Mouse (Mus musculus) limb, embryonic 15.5 days (tissue): ENCODE measurements around the gene Tbxas1. TPM values are rescaled to one million over a fixed set of nuclear protein-coding genes. Genes with fewer than 3 reads are reported as not detected.

Experiments used
- ATAC-seq: fragments of 200-750 bp; cut with Nextera tagmentation; 2 replicates; pipeline ENCODE4 v1.8.0; 2017; ENCODE audit warnings: low read depth, moderate TSS enrichment; ENCODE audit not compliant: insufficient number of reproducible peaks, low FRiP score, low TSS enrichment
- H3K27ac ChIP-seq: fragments of 300-500 bp; sonication (generic); 2 replicates; pipeline ENCODE4 v1.5.1; 2015; ENCODE audit warnings: moderate library complexity, mild to moderate bottlenecking, inconsistent platforms
- H3K27me3 ChIP-seq: fragments of 300-500 bp; sonication (generic); 2 replicates; pipeline ENCODE4 v1.6.1; 2015; ENCODE audit warnings: inconsistent platforms
- H3K36me3 ChIP-seq: fragments of 300-500 bp; sonication (generic); 2 replicates; pipeline ENCODE4 v1.6.1; 2015; ENCODE audit warnings: inconsistent platforms
- H3K4me1 ChIP-seq: fragments of 300-500 bp; sonication (generic); 2 replicates; pipeline ENCODE4 v1.6.1; 2015; ENCODE audit warnings: inconsistent platforms
- H3K4me2 ChIP-seq: fragments of 300-500 bp; sonication (generic); 2 replicates; pipeline ENCODE4 v1.6.1; 2015; ENCODE audit warnings: mild to moderate bottlenecking, inconsistent platforms
- H3K4me3 ChIP-seq: fragments of 300-500 bp; sonication (generic); 2 replicates; pipeline ENCODE4 v1.5.1; 2015; ENCODE audit warnings: mild to moderate bottlenecking, inconsistent platforms
- H3K9ac ChIP-seq: fragments of 300-500 bp; sonication (generic); 2 replicates; pipeline ENCODE4 v1.6.1; 2015; ENCODE audit warnings: inconsistent platforms
- H3K9me3 ChIP-seq: fragments of 300-500 bp; sonication (generic); 2 replicates; pipeline ENCODE4 v1.6.1; 2016; ENCODE audit warnings: inconsistent platforms
- WGBS: fragments of 180-500 bp; shearing (Covaris S2); methylation state at CpG from one replicate; pipeline ENCODE4 v1.1.7; 2015; 5-methylcytosine and 5-hydroxymethylcytosine counted together
- polyA plus RNA-seq: library from polyadenylated mRNA; unstranded; fragments of >200 nt; fragmentation: Nextera tagmentation; extraction: Ambion mirVana; gene quantifications from 2 replicates; pipeline ENCODE4 v1.2.1, GENCODE M21; 2015

The Tbxas1 gene
- polyA plus RNA-seq, 1 experiment from 2014 or later: 3.2 TPM

GRCm38 (mm10) chr6:39059547-39060497 is 184.6 kb downstream of the Tbxas1 start:
- Histone ChIP-seq H3K27ac (no peak overlapping the region), H3K36me3 (no peaks in the 10 kb centered on the region), H3K4me2 (no peak overlapping the region), H3K9me3 (no peaks in the 10 kb centered on the region), H3K4me1 (peaks cover 18% of the 10 kb centered on the region), H3K27me3 (no peaks in the 10 kb centered on the region; the same call in 1 of the 2 replicates), H3K4me3 (no peak overlapping the region), H3K9ac (no peak overlapping the region)
- 73% methylated on average over 12 of the region's 12 CpGs for WGBS
- ATAC-seq: no peak

- H3K9me3 ChIP-seq: no peaks in the 10 kb centered on the region
- WGBS: 48% methylated on average over 4 of the region's 4 CpGs
Observed at GRCm38 (mm10) chr6:39061180-39061579, 186.0 kb downstream of the Tbxas1 start.

GRCm38 (mm10) chr6:39063541-39063940 is 188.3 kb downstream of the Tbxas1 start:
- no peak overlapping the region for H3K4me2 ChIP-seq
- WGBS: 35% methylated on average over 2 of the region's 2 CpGs

More at GRCm38 (mm10) chr6:39061180-39061579, 186.0 kb downstream of the Tbxas1 start:
- H3K9ac ChIP-seq: no peak overlapping the region
- H3K4me3 ChIP-seq: no peak overlapping the region
- H3K4me1 ChIP-seq: peaks cover 4% of the 10 kb centered on the region; the same call in 1 of the 2 replicates
- ATAC-seq: no peak
- H3K4me2 ChIP-seq: no peak overlapping the region
- no peak overlapping the region for H3K27ac ChIP-seq
- H3K27me3 ChIP-seq: no peaks in the 10 kb centered on the region
- no peaks in the 10 kb centered on the region for H3K36me3 ChIP-seq

GRCm38 (mm10) chr6:39066935-39067578 is 191.9 kb downstream of the Tbxas1 start:
- WGBS: 46% methylated on average over 12 of the region's 12 CpGs
- H3K4me1 ChIP-seq: no peaks in the 10 kb centered on the region
- H3K9ac ChIP-seq: no peak overlapping the region
- peak; percentile 62; the same call in 1 of the 2 replicates for ATAC-seq
- H3K27ac ChIP-seq: no peak overlapping the region
- H3K27me3 ChIP-seq: no peaks in the 10 kb centered on the region
- no peak overlapping the region for H3K4me2 ChIP-seq
- no peaks in the 10 kb centered on the region for H3K36me3 ChIP-seq
- H3K9me3 ChIP-seq: no peaks in the 10 kb centered on the region
- H3K4me3 ChIP-seq: no peak overlapping the region

More at GRCm38 (mm10) chr6:39063541-39063940, 188.3 kb downstream of the Tbxas1 start:
- Histone ChIP-seq H3K4me3 (no peak overlapping the region), H3K9ac (no peak overlapping the region), H3K27ac (no peak overlapping the region), H3K4me1 (peaks cover 4% of the 10 kb centered on the region; the same call in 1 of the 2 replicates), H3K36me3 (no peaks in the 10 kb centered on the region), H3K27me3 (no peaks in the 10 kb centered on the region), H3K9me3 (no peaks in the 10 kb centered on the region)
- ATAC-seq: no peak

- no peak overlapping the region for H3K27ac ChIP-seq
- H3K9me3 ChIP-seq: no peaks in the 10 kb centered on the region
- no peaks in the 10 kb centered on the region for H3K4me1 ChIP-seq
- no peak for ATAC-seq
- no peak overlapping the region for H3K4me2 ChIP-seq
- H3K9ac ChIP-seq: no peak overlapping the region
- H3K36me3 ChIP-seq: no peaks in the 10 kb centered on the region
- no peak overlapping the region for H3K4me3 ChIP-seq
- H3K27me3 ChIP-seq: no peaks in the 10 kb centered on the region
- 40% methylated on average over 5 of the region's 5 CpGs for WGBS
Observed at GRCm38 (mm10) chr6:39072664-39073063, 197.5 kb downstream of the Tbxas1 start.

- H3K4me1 ChIP-seq: no peaks in the 10 kb centered on the region
- H3K9me3 ChIP-seq: no peaks in the 10 kb centered on the region
- H3K36me3 ChIP-seq: no peaks in the 10 kb centered on the region
- H3K4me3 ChIP-seq: no peak overlapping the region
- H3K27ac ChIP-seq: no peak overlapping the region
- no peaks in the 10 kb centered on the region for H3K27me3 ChIP-seq
- no peak overlapping the region for H3K4me2 ChIP-seq
- ATAC-seq: no peak
- H3K9ac ChIP-seq: no peak overlapping the region
Observed at GRCm38 (mm10) chr6:39074186-39074585, 199.0 kb downstream of the Tbxas1 start.

- no peak for ATAC-seq
- Histone ChIP-seq H3K4me3 (no peak overlapping the region), H3K27me3 (no peaks in the 10 kb centered on the region), H3K4me1 (no peaks in the 10 kb centered on the region), H3K9ac (no peak overlapping the region), H3K36me3 (no peaks in the 10 kb centered on the region), H3K4me2 (no peak overlapping the region), H3K27ac (no peak overlapping the region), H3K9me3 (no peaks in the 10 kb centered on the region)
Observed at GRCm38 (mm10) chr6:39076498-39076897, 201.3 kb downstream of the Tbxas1 start.

- Histone ChIP-seq H3K27ac (no peak overlapping the region), H3K36me3 (peaks cover 4% of the 10 kb centered on the region; the same call in 1 of the 2 replicates), H3K4me3 (no peak overlapping the region), H3K9ac (no peak overlapping the region), H3K4me1 (no peaks in the 10 kb centered on the region), H3K27me3 (no peaks in the 10 kb centered on the region), H3K9me3 (no peaks in the 10 kb centered on the region), H3K4me2 (no peak overlapping the region)
- WGBS: 84% methylated on average over 4 of the region's 4 CpGs
- no peak for ATAC-seq
Observed at GRCm38 (mm10) chr6:39104631-39105030, 229.4 kb downstream of the Tbxas1 start.

GRCm38 (mm10) chr6:39106812-39107211 is 231.6 kb downstream of the Tbxas1 start:
- WGBS: 66% methylated on average over 2 of the region's 2 CpGs

GRCm38 (mm10) chr6:39112701-39113100 is 237.5 kb downstream of the Tbxas1 start:
- H3K36me3 ChIP-seq: peaks cover 5% of the 10 kb centered on the region; the same call in 1 of the 2 replicates
- H3K9ac ChIP-seq: no peak overlapping the region
- 0 out of 2 replicates have a peak, but pooled peaks cover 3% of the 10 kb centered on the region for H3K4me1 ChIP-seq
- no peak overlapping the region for H3K4me2 ChIP-seq
- H3K9me3 ChIP-seq: no peaks in the 10 kb centered on the region
- no peak for ATAC-seq
- H3K4me3 ChIP-seq: no peak overlapping the region
- H3K27me3 ChIP-seq: 0 out of 2 replicates have a peak, but pooled peaks cover 7% of the 10 kb centered on the region
- no peak overlapping the region for H3K27ac ChIP-seq
- WGBS: 93% methylated on average over 3 of the region's 3 CpGs

More at GRCm38 (mm10) chr6:39106812-39107211, 231.6 kb downstream of the Tbxas1 start:
- no peaks in the 10 kb centered on the region for H3K9me3 ChIP-seq
- H3K27me3 ChIP-seq: no peaks in the 10 kb centered on the region
- no peak overlapping the region for H3K9ac ChIP-seq
- peaks cover 9% of the 10 kb centered on the region; the same call in 1 of the 2 replicates for H3K36me3 ChIP-seq
- H3K4me1 ChIP-seq: no peaks in the 10 kb centered on the region
- no peak overlapping the region for H3K4me2 ChIP-seq
- no peak overlapping the region for H3K27ac ChIP-seq
- no peak for ATAC-seq
- H3K4me3 ChIP-seq: no peak overlapping the region

GRCm38 (mm10) chr6:39113141-39113540 is 237.9 kb downstream of the Tbxas1 start:
- Histone ChIP-seq H3K27ac (no peak overlapping the region), H3K9me3 (no peaks in the 10 kb centered on the region), H3K27me3 (0 out of 2 replicates have a peak, but pooled peaks cover 7% of the 10 kb centered on the region), H3K4me2 (no peak overlapping the region), H3K4me1 (0 out of 2 replicates have a peak, but pooled peaks cover 3% of the 10 kb centered on the region), H3K9ac (no peak overlapping the region), H3K36me3 (peaks cover 5% of the 10 kb centered on the region; the same call in 1 of the 2 replicates), H3K4me3 (no peak overlapping the region)
- no peak for ATAC-seq
- 78% methylated on average over 3 of the region's 3 CpGs for WGBS

GRCm38 (mm10) chr6:39115438-39115837 is 240.2 kb downstream of the Tbxas1 start:
- no peak for ATAC-seq
- Histone ChIP-seq H3K4me3 (no peak overlapping the region), H3K4me2 (no peak overlapping the region), H3K27me3 (0 out of 2 replicates have a peak, but pooled peaks cover 11% of the 10 kb centered on the region), H3K36me3 (peaks cover 5% of the 10 kb centered on the region; the same call in 1 of the 2 replicates), H3K4me1 (peaks cover 8% of the 10 kb centered on the region; the same call in 1 of the 2 replicates), H3K9me3 (no peaks in the 10 kb centered on the region), H3K27ac (no peak overlapping the region), H3K9ac (no peak overlapping the region)
- WGBS: 79% methylated on average over 1 of the region's 1 CpGs
